Mouse (Mus musculus) bone marrow macrophage, adult 2 months (primary cell): ENCODE measurements around the gene Samd4b. TPM values are rescaled to one million over a fixed set of nuclear protein-coding genes. Genes with fewer than 3 reads are reported as not detected.
A peak's percentile ranks its signal among the peaks of the same experiment; 100 is the strongest.

Experiments used
- H3K27ac ChIP-seq: 2 replicates; pipeline ENCODE4 v1.5.1; 2012; ENCODE audit warnings: low read depth, low read length; ENCODE audit not compliant: insufficient read depth
- H3K4me1 ChIP-seq: 2 replicates; pipeline ENCODE4 v1.6.1; 2012; ENCODE audit warnings: low read length; ENCODE audit not compliant: control insufficient read depth, insufficient read depth
- H3K4me3 ChIP-seq: 2 replicates; pipeline ENCODE4 v1.5.1; 2012; ENCODE audit warnings: mild to moderate bottlenecking, low read length, moderate library complexity; ENCODE audit not compliant: insufficient read depth
- CTCF ChIP-seq: IDR thresholded peaks from 2 replicates; pipeline ENCODE4 v1.5.1; 2012; ENCODE audit warnings: low read depth, mild to moderate bottlenecking, low read length, moderate library complexity
- POLR2A ChIP-seq: IDR thresholded peaks from 2 replicates; pipeline ENCODE4 v1.6.1; 2012; ENCODE audit warnings: mild to moderate bottlenecking, low read depth, low read length, borderline replicate concordance
- polyA plus RNA-seq: library from polyadenylated mRNA; stranded (reverse); fragments of >200 nt; gene quantifications from 2 replicates; pipeline ENCODE4 v1.2.4, GENCODE M21; 2012; ENCODE audit not compliant: missing spikeins, insufficient read depth, insufficient read length

The Samd4b gene
- polyA plus RNA-seq, 1 experiment = 47.4 TPM

GRCm38 (mm10) chr7:28412826-28413225 lies 185.1 kb downstream of the Samd4b start:
- H3K4me3 ChIP-seq = no peak overlapping the region
- no peak for TF ChIP-seq CTCF
- TF ChIP-seq POLR2A = no peak
- no peaks in the 10 kb centered on the region for H3K4me1 ChIP-seq
- no peak overlapping the region for H3K27ac ChIP-seq

- Histone ChIP-seq H3K4me3 (no peak overlapping the region), H3K27ac (no peak overlapping the region), H3K4me1 (no peaks in the 10 kb centered on the region)
- TF ChIP-seq CTCF = no peak
- TF ChIP-seq POLR2A = no peak
These were observed 187.0 kb downstream of the Samd4b start for GRCm38 (mm10) chr7:28410841-28411475.

GRCm38 (mm10) chr7:28401942-28402341 lies 196.0 kb downstream of the Samd4b start:
- Histone ChIP-seq H3K27ac (no peak overlapping the region), H3K4me1 (peaks cover 6% of the 10 kb centered on the region), H3K4me3 (no peak overlapping the region)
- no peak for TF ChIP-seq POLR2A

- H3K4me3 ChIP-seq = no peak overlapping the region
- no peak overlapping the region for H3K27ac ChIP-seq
- no peak for TF ChIP-seq CTCF
- no peak for TF ChIP-seq POLR2A
- peaks cover 6% of the 10 kb centered on the region for H3K4me1 ChIP-seq
These were observed 196.9 kb downstream of the Samd4b start for GRCm38 (mm10) chr7:28401030-28401429.

- TF ChIP-seq CTCF (no peak), POLR2A (no peak)
- no peak overlapping the region for H3K27ac ChIP-seq
- H3K4me1 ChIP-seq = peaks cover 6% of the 10 kb centered on the region
- H3K4me3 ChIP-seq = no peak overlapping the region
These were observed 199.1 kb downstream of the Samd4b start for GRCm38 (mm10) chr7:28398696-28399340.

- TF ChIP-seq CTCF (no peak), POLR2A (no peak)
- Histone ChIP-seq H3K27ac (no peak overlapping the region), H3K4me1 (peaks cover 6% of the 10 kb centered on the region), H3K4me3 (no peak overlapping the region)
These were observed 199.9 kb downstream of the Samd4b start for GRCm38 (mm10) chr7:28398000-28398399.

GRCm38 (mm10) chr7:28395425-28395824 lies 202.5 kb downstream of the Samd4b start:
- TF ChIP-seq POLR2A = no peak
- no peak for TF ChIP-seq CTCF
- H3K27ac ChIP-seq = no peak overlapping the region
- no peak overlapping the region for H3K4me3 ChIP-seq
- peaks cover 7% of the 10 kb centered on the region for H3K4me1 ChIP-seq

- TF ChIP-seq POLR2A = no peak
- TF ChIP-seq CTCF = no peak
- Histone ChIP-seq H3K4me1 (peaks cover 10% of the 10 kb centered on the region), H3K4me3 (peak overlapping the region; percentile 83), H3K27ac (peak overlapping the region; percentile 50)
These were observed 204.5 kb downstream of the Samd4b start for GRCm38 (mm10) chr7:28393272-28393951.

GRCm38 (mm10) chr7:28392429-28393271 lies 205.3 kb downstream of the Samd4b start, which contains the start of the genes Med29 and Paf1:
Med29 (minus strand) TSS chr7:28392708.
Paf1 (plus strand) TSS chr7:28392951.
- TF ChIP-seq CTCF = no peak
- TF ChIP-seq POLR2A = peak; percentile 74; the same call in 1 of the 2 replicates
- Histone ChIP-seq H3K4me3 (peak within 1 kb of the TSS; percentile 83), H3K4me1 (peaks cover 10% of the 10 kb centered on the region), H3K27ac (peak within 1 kb of the TSS; percentile 50)
